Comparison of ENCODE assay signal across 8 mouse cellular contexts in the genomic region with DNA sequence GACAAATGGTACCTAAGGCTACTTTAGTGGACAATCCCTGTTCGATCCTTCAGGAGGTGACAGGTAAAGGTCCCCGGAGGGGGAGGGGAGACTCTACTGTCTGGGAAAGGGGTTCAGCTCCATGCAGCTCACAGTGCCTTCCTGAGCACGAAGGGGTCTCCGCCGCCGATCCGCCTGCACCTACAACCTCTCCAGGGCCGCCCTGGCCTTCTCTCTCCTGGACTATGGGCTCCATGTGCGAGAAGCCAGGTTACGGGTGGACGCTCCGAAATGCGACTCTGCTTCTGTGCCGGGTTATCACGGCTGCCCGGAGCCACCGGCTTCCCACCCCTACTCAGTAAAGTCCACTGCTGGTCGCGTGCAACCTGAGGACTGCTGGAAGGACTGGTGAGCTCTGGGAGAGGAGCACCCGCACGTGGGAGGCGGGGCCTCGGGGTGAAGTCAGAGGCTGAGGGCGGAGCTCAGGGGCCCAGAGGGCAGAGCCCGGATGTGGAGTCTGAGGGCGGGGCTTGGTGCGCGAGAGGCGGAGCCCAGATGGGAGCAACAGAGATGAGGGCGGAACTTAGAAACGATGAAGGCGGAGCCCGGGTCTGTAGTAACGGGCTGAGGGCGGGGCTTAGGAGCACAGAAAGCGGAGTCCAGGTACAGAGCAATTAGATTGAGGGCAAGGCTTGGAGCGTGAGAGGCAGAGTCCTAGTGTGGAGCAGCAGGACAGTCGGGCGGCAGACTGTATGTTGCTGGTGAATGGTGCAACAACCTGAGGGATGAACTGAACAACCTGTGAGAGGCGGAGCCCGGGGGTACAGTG. TPM values are rescaled to one million over a fixed set of nuclear protein-coding genes. Genes with fewer than 3 reads are reported as not detected.
DNase-seq lines count a peak whose midpoint lies in the region; ATAC-seq lines count a peak whose summit lies in the region.

No protein-coding gene starts in this region.

- peak overlapping the region; percentile 75 for H3K27ac ChIP-seq in embryonic facial prominence, embryonic 10.5 days (replicated peaks)
- H3K27ac ChIP-seq in intestine, embryonic 15.5 days: no peak overlapping the region

- whole genome bisulfite sequencing in embryonic facial prominence, embryonic 10.5 days: 10% methylated on average over 41 of the region's 41 CpGs
- WGBS in intestine, embryonic 15.5 days: 11% methylated on average over 41 of the region's 41 CpGs

- DNase-seq in adrenal gland, postnatal 14 days: peak; percentile 97
- DNase-seq in embryonic facial prominence, embryonic 10.5 days (ENCODE audit: low spot score): peak; percentile 97
- DNase-seq in gastrocnemius, postnatal 4 days (ENCODE audit: low spot score in 2 of 2): peak; percentile 69 to 84
- peak; percentile 90 to 91 for DNase-seq in left cerebral cortex, postnatal 14 days (ENCODE audit: low spot score in 2 of 2)
- DNase-seq in right cerebral cortex, postnatal 25 days: peak; percentile 88
- peak; percentile 96 for DNase-seq in yolk sac, embryonic 10.5 days (ENCODE audit: low spot score)

- no peaks in the 10 kb centered on the region for H3K9me3 ChIP-seq in embryonic facial prominence, embryonic 10.5 days
- H3K9me3 ChIP-seq in intestine, embryonic 15.5 days: no peaks in the 10 kb centered on the region

- intact Hi-C loops in left cerebral cortex, postnatal 14 days (cut with DNase I): no loop called here

- H3K4me3 ChIP-seq in embryonic facial prominence, embryonic 10.5 days: peak overlapping the region; percentile 63
- H3K4me3 ChIP-seq in intestine, embryonic 15.5 days (replicated peaks): peak overlapping the region; percentile 41

- peaks cover 14% of the 10 kb centered on the region for H3K4me1 ChIP-seq in embryonic facial prominence, embryonic 10.5 days
- H3K4me1 ChIP-seq in intestine, embryonic 15.5 days (replicated peaks): 0 out of 2 replicates have a peak, but pooled peaks cover 3% of the 10 kb centered on the region

- peak overlapping the region; percentile 89 for H3K4me2 ChIP-seq in intestine, embryonic 15.5 days (replicated peaks)

- no peaks in the 10 kb centered on the region for H3K27me3 ChIP-seq in embryonic facial prominence, embryonic 10.5 days (replicated peaks; ENCODE audit: low read depth, poor library complexity, severe bottlenecking)
- no peaks in the 10 kb centered on the region for H3K27me3 ChIP-seq in intestine, embryonic 15.5 days (replicated peaks)

- H3K9ac ChIP-seq in intestine, embryonic 15.5 days: peak overlapping the region; percentile 44

- no peaks in the 10 kb centered on the region for H3K36me3 ChIP-seq in embryonic facial prominence, embryonic 10.5 days (replicated peaks)
- no peaks in the 10 kb centered on the region for H3K36me3 ChIP-seq in intestine, embryonic 15.5 days

- ATAC-seq in intestine, embryonic 15.5 days: peak; percentile 99
- ATAC-seq in megakaryocyte-erythroid progenitor cell, adult 5-6 weeks (replicated peaks; ENCODE audit: low FRiP score, low TSS enrichment, poor library complexity, severe bottlenecking): peak; percentile 100

RNA-seq across cellular contexts. Expression of a gene that starts 9.5 kb away (rescaled TPM):
- not detected in 2 replicates for total RNA-seq in adrenal gland, postnatal 14 days (2021)
- not detected in 2 replicates for polyA plus RNA-seq in embryonic facial prominence, embryonic 10.5 days (2016; fragmentation: Nextera tagmentation; extraction: Ambion mirVana)
- not detected for total RNA-seq in gastrocnemius, postnatal 4 days (2021)
- not detected in 2 replicates for polyA plus RNA-seq in intestine, embryonic 15.5 days (2015; fragmentation: Nextera tagmentation; extraction: Ambion mirVana)
- total RNA-seq in left cerebral cortex, postnatal 14 days (2021): not detected
- total RNA-seq in megakaryocyte-erythroid progenitor cell, adult 5-6 weeks (2014; fragmentation: Nextera tagmentation): not detected in 2 replicates
- not detected in 2 replicates for total RNA-seq in megakaryocyte-erythroid progenitor cell, adult 5-6 weeks (2017)
